Mouse (Mus musculus): ENCODE results near the gene Elp4. TPM values are rescaled to one million over a fixed set of nuclear protein-coding genes. Genes with fewer than 3 reads are reported as not detected.

Elp4 gene
- polyA plus RNA-seq (2014; fragmentation: Nextera tagmentation; extraction: Ambion mirVana): 39.1 and 40.0 TPM in 2 replicates

DNA sequence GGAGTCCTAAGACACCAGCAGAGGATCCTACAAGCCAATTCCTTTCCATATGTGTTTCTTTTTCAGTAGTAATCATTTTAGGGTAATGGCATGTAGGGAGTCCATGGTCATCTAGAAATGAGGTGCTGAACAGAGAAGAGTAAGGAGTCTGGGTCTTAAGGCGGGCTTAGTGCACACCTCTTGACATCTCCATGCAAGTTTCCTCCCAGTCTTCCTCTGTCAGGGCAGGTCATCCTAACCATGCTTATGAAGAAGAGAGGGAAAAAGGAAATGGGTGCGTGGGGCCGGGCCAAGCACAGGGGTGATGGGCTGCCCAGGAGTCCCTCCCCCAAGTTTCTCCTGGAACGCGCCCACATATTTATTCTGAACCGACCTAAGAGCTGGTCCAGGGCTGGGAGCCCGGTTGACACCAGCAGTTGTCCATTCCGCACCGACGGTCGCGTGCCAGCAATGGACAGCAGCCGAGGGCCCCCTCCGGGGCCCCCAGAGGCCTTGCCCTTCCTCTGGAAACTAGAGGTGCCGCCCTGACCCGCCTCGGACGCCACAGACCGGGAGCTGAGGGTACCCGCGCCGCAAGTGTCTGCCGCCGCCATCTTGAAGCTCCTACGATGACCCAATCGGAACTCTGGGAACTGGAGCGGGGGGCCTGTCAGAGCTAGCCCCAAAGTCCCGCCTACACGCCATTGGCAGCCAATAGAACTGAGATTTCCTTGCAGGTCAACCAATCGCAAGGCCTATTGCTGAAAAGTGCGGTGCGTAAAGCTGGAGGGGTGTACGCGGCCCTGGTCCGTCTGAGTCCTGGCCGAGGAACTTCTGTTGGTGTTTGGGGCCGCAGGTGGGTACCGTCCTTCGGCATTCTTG lies at the start of gene Elp4, which contains the start of gene Immp1l:
Elp4 (minus strand) TSS at position 669 of the 861 bp plus-strand sequence.
Immp1l (plus strand) TSS at position 743 of the 861 bp plus-strand sequence.
- Histone ChIP-seq H3K27ac (ENCODE audit: low read depth) (peak within 1 kb of the TSS; percentile 63), H3K9ac (peak within 1 kb of the TSS; percentile 74), H3K36me3 (ENCODE audit: insufficient read depth) (0 out of 2 replicates have a peak, but pooled peaks cover 5% of the 10 kb centered on the region), H3K9me3 (ENCODE audit: low read depth, low read length) (no peaks in the 10 kb centered on the region), H3K27me3 (ENCODE audit: insufficient read depth, low read length) (no peaks in the 10 kb centered on the region), H3K4me1 (ENCODE audit: insufficient read depth) (no peaks in the 10 kb centered on the region), H3K4me2 (peak within 1 kb of the TSS; percentile 79), H3K4me3 (ENCODE audit: low read depth, low read length) (peak within 1 kb of the TSS; percentile 77)
- ATAC-seq (ENCODE audit: insufficient read depth) (peak; percentile 100), DNase-seq (peak; percentile 99)
- WGBS: under 1% methylated on average over 39 of the region's 39 CpGs
- no peak for TF ChIP-seq CTCF (IDR thresholded peaks at IDR 0.05; ENCODE audit: low read depth)

DNA sequence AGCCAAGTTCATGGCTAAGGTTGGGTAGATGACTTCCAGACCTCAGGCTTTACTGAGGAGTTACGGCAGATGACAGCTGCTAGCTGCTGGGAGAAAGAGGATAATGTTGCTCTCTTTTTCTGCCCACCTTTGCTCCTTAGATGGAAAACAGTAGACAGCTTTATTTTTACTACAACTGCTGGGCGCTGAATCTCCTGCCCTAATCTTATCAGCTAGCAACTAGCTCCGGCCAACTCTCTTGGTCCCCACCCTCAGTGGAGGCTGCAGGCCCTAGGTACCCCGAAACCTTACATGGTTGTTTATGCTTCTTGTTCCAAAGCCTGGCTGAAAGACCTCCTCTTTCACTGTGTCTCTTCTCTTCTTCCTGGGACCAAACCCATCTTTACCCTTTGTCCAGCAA lies 49.5 kb upstream of the Elp4 start:
- Histone ChIP-seq H3K4me3 (ENCODE audit: low read depth, low read length) (no peak overlapping the region), H3K27me3 (ENCODE audit: insufficient read depth, low read length) (no peaks in the 10 kb centered on the region)
- no peak for TF ChIP-seq CTCF (IDR thresholded peaks at IDR 0.05; ENCODE audit: low read depth)

DNA sequence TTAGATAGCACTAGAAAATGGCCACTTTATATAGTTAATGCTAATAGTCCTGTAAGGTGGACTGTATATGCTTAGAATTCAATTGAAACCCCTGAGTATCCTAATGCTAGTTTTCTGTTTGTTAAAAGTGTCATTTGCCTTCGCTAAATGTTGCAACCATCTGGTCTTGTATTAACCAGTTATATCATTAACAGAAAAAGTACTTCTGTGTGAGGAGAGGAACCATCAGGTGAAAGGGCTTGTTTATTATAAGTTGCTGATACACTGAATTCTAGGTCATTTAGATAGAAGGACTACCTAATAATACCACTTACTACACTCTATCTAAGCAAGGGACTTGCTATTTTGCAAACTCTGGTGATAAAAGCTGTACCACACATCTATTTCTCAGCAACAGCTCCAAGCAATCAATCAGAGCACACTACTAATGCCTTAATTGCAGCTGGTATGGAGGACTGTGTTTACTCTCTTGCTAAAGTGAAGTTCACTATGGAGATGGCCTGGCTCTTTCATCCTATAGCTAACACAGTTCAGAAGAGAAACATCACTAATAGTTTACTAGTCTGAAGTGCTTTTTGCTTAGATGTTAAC lies 47.1 kb upstream of the Elp4 start:
- ATAC-seq (ENCODE audit: insufficient read depth): peak; percentile 24; the same call in 1 of the 2 replicates
- WGBS: 71% methylated on average over 1 of the region's 1 CpGs
- Histone ChIP-seq H3K9ac (no peak overlapping the region), H3K4me2 (no peak overlapping the region), H3K9me3 (ENCODE audit: low read depth, low read length) (no peaks in the 10 kb centered on the region), H3K4me3 (ENCODE audit: low read depth, low read length) (no peak overlapping the region), H3K36me3 (ENCODE audit: insufficient read depth) (no peaks in the 10 kb centered on the region), H3K4me1 (ENCODE audit: insufficient read depth) (no peaks in the 10 kb centered on the region), H3K27ac (ENCODE audit: low read depth) (no peak overlapping the region), H3K27me3 (ENCODE audit: insufficient read depth, low read length) (no peaks in the 10 kb centered on the region)
- TF ChIP-seq CTCF (IDR thresholded peaks at IDR 0.05; ENCODE audit: low read depth): no peak
- peak; percentile 17 for DNase-seq

More for the DNA sequence above, 49.5 kb upstream of the Elp4 start:
- DNase-seq (no peak), ATAC-seq (ENCODE audit: insufficient read depth) (no peak)
- no peak overlapping the region for H3K9ac ChIP-seq
- WGBS: 74% methylated on average over 4 of the region's 4 CpGs
- no peak overlapping the region for H3K4me2 ChIP-seq
- no peaks in the 10 kb centered on the region for H3K9me3 ChIP-seq (ENCODE audit: low read depth, low read length)
- no peaks in the 10 kb centered on the region for H3K4me1 ChIP-seq (ENCODE audit: insufficient read depth)
- H3K36me3 ChIP-seq (ENCODE audit: insufficient read depth): no peaks in the 10 kb centered on the region
- H3K27ac ChIP-seq (ENCODE audit: low read depth): no peak overlapping the region

DNA sequence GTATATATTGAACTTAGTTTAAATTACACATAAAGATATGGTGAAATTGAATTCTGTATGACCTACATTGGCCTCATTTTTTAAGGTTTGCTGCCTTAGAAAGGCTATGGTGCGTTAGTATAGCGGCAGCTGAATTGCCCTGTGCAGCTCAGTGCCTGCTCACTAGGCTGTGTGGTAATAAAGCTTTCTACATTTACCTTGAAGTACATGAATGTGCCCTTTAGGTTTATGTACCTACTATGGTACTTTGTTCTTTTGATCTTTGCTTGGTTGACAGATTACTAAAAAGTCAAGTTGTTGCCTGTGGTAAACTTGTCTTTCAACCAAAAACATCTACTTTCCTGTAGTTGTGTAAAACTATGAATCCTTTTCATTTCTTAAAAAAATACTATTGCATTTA lies 45.8 kb upstream of the Elp4 start:
- H3K4me1 ChIP-seq (ENCODE audit: insufficient read depth): no peaks in the 10 kb centered on the region
- no peak for ATAC-seq (ENCODE audit: insufficient read depth)
- H3K4me3 ChIP-seq (ENCODE audit: low read depth, low read length): no peak overlapping the region
- no peak for DNase-seq
- no peaks in the 10 kb centered on the region for H3K36me3 ChIP-seq (ENCODE audit: insufficient read depth)
- H3K27ac ChIP-seq (ENCODE audit: low read depth): no peak overlapping the region
- no peak for TF ChIP-seq CTCF (IDR thresholded peaks at IDR 0.05; ENCODE audit: low read depth)
- H3K27me3 ChIP-seq (ENCODE audit: insufficient read depth, low read length): no peaks in the 10 kb centered on the region
- no peaks in the 10 kb centered on the region for H3K9me3 ChIP-seq (ENCODE audit: low read depth, low read length)
- H3K4me2 ChIP-seq: no peak overlapping the region
- H3K9ac ChIP-seq: no peak overlapping the region
- WGBS: 95% methylated on average over 2 of the region's 2 CpGs

DNA sequence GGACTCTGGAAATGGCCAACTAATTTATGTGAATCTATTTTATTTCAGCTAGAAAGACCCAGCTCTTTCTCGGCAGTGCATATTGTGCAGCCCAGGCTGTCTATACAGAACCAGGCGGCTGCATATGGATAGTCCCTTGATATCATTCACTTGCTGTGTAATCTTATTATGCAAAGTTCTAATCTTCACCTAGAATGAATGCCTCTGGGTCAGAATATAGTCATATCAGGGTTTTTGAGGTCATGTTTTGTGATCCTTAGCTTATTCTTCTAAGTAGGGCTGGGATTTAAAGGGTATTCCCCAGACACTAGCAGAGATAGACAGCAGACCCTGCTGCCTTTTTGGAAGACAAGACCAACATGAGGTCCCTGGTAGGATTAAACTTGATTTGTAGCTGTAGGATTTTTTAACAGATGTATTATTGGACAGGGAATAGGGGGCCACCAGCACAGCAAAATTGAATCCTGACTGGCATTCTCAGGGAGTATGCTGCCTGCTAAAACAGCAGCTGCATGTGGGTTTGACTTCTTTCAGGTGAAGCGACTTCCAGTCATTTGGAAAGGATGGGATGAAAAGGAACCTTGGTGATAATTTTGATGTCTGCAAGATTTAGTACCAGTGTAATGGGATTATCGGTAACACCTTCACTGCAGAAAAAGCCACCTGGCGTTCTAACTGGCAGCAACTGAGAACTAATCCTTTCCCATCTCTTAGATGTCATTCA lies 13.4 kb upstream of the Elp4 start:
- no peak overlapping the region for H3K27ac ChIP-seq (ENCODE audit: low read depth)
- no peak for DNase-seq

DNA sequence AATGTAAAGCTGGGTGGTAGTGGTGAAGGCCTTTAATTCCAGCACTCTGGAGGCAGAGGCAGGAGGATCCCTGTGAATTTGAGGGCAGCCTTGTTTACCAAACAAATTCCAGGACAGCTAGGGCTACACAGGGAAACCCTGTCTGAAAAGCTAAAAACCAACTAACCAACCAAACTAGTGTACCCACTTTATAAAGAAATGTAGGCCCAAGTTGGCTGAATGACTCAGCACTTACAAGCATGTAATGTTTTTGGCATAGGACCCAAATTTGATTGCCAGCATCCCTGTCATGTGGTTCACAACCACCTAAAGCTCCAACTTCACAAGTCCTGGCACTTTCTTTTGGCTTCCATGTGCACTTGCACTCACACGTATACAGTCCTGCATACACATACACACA lies 12.3 kb upstream of the Elp4 start:
- Histone ChIP-seq H3K9me3 (ENCODE audit: low read depth, low read length) (no peaks in the 10 kb centered on the region), H3K4me1 (ENCODE audit: insufficient read depth) (no peaks in the 10 kb centered on the region), H3K9ac (no peak overlapping the region), H3K27me3 (ENCODE audit: insufficient read depth, low read length) (no peaks in the 10 kb centered on the region), H3K36me3 (ENCODE audit: insufficient read depth) (no peaks in the 10 kb centered on the region), H3K27ac (ENCODE audit: low read depth) (no peak overlapping the region), H3K4me3 (ENCODE audit: low read depth, low read length) (no peak overlapping the region), H3K4me2 (no peak overlapping the region)
- TF ChIP-seq CTCF (IDR thresholded peaks at IDR 0.05; ENCODE audit: low read depth): no peak
- WGBS: 82% methylated on average over 1 of the region's 1 CpGs
- DNase-seq (no peak), ATAC-seq (ENCODE audit: insufficient read depth) (no peak)

More for the DNA sequence above, 13.4 kb upstream of the Elp4 start:
- H3K36me3 ChIP-seq (ENCODE audit: insufficient read depth): no peaks in the 10 kb centered on the region
- no peak for TF ChIP-seq CTCF (IDR thresholded peaks at IDR 0.05; ENCODE audit: low read depth)
- H3K9me3 ChIP-seq (ENCODE audit: low read depth, low read length): no peaks in the 10 kb centered on the region
- no peak overlapping the region for H3K4me3 ChIP-seq (ENCODE audit: low read depth, low read length)
- H3K4me1 ChIP-seq (ENCODE audit: insufficient read depth): no peaks in the 10 kb centered on the region
- ATAC-seq (ENCODE audit: insufficient read depth): no peak
- WGBS: 74% methylated on average over 5 of the region's 5 CpGs
- H3K27me3 ChIP-seq (ENCODE audit: insufficient read depth, low read length): no peaks in the 10 kb centered on the region
- no peak overlapping the region for H3K4me2 ChIP-seq
- H3K9ac ChIP-seq: no peak overlapping the region

All from lung, embryonic 14.5 days (tissue).